ENCODE assay signal across 8 mouse cellular contexts in the genomic region with DNA sequence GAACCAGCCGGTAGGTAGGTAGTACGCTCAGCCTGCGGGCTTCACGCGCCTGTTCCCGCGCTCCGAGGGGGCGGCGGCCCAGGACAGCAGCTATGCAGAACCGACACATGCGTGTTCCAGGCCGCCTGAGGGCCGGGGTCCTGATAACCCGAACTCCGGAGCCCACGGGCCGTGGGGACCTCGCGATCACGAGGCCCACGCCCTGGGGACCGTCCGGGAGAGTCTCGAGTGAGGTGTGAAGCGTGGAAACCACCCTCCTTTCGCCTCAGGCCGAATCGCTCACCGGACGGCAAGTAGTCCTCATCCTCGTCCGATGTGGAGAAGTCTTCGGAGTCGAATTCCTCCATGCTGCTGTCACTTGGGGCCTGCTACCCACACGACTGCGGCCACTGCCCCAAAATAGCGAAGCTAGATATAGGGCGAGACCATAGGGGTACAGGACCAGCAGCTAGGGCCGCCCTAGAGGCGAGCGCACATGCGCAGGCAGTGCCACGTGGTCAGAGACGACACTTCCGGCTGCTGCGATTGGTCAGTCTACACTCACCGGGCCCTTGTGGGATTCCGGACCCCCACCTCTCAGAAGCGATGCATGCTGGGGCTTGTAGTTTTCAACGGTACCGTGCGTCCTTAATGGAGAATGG. TPM values are rescaled to one million over a fixed set of nuclear protein-coding genes. Genes with fewer than 3 reads are reported as not detected.
A peak's percentile ranks its signal among the peaks of the same experiment; 100 is the strongest.
DNase-seq lines count a peak whose midpoint lies in the region; ATAC-seq and TF ChIP-seq lines count a peak whose summit lies in the region.

A gene (minus strand): TSS at position 431 of the 641 bp plus-strand sequence.

- H3K27ac ChIP-seq in gastrocnemius, adult 2 months, result peak within 1 kb of the TSS; percentile 90
- peak within 1 kb of the TSS; percentile 48; the same call in 1 of the 2 replicates for H3K27ac ChIP-seq in hindbrain, postnatal 0 days
- H3K27ac ChIP-seq in left cerebral cortex, adult 2 months, result peak within 1 kb of the TSS; percentile 76

- H3K4me1 ChIP-seq in hindbrain, postnatal 0 days (ENCODE audit: insufficient read depth, low read length), result peaks cover 3% of the 10 kb centered on the region; the same call in 1 of the 2 replicates

- H3K27me3 ChIP-seq in hindbrain, postnatal 0 days (ENCODE audit: insufficient read depth, low read length), result no peaks in the 10 kb centered on the region

- DNase-seq in ZHBTc4 (ENCODE audit: low read depth, low spot score), result peak; percentile 98
- peak; percentile 97 for DNase-seq in gastrocnemius, adult 2 months
- DNase-seq in hindbrain, postnatal 0 days (ENCODE audit: low spot score), result peak; percentile 98
- peak; percentile 93 to 96 for DNase-seq in left cerebral cortex, adult 2 months (ENCODE audit: extremely low spot score in 1 of 2, low spot score in 2 of 2)
- peak; percentile 97 for DNase-seq in right cerebral cortex, adult 2 months (ENCODE audit: low spot score in 2 of 2)
- DNase-seq in urinary bladder, postnatal 14 days (ENCODE audit: low spot score), result peak; percentile 96

- H3K4me2 ChIP-seq in hindbrain, postnatal 0 days (ENCODE audit: low read depth, low read length), result peak within 1 kb of the TSS; percentile 96

- WGBS in hindbrain, postnatal 0 days, result under 1% methylated on average over 53 of the region's 53 CpGs

- H3K9ac ChIP-seq in hindbrain, postnatal 0 days (replicated peaks; ENCODE audit: low read length), result peak within 1 kb of the TSS; percentile 76

- intact Hi-C loops in gastrocnemius, adult 2 months (cut with DNase I), result loop anchor here (1.0 kb wide), 1 partner anchor 22 kb away; a partner anchor contains a TSS
- intact Hi-C loops in left cerebral cortex, adult 2 months (cut with DNase I), result loop anchor here (2.0 kb wide), 1 partner anchor 23 kb away; a partner anchor contains a TSS

- H3K4me3 ChIP-seq in gastrocnemius, adult 2 months, result peak within 1 kb of the TSS; percentile 94
- H3K4me3 ChIP-seq in hindbrain, postnatal 0 days (ENCODE audit: low read length), result peak within 1 kb of the TSS; percentile 92
- peak within 1 kb of the TSS; percentile 89 for H3K4me3 ChIP-seq in left cerebral cortex, adult 2 months

- peak; percentile 99 for ATAC-seq in common myeloid progenitor, adult 5-6 weeks (replicated peaks; ENCODE audit: low read depth, poor library complexity, severe bottlenecking)
- ATAC-seq in hindbrain, postnatal 0 days, result peak; percentile 100
- ATAC-seq in megakaryocyte, adult 5-6 weeks (ENCODE audit: poor library complexity, severe bottlenecking), result peak; percentile 100

- no peak for TF ChIP-seq CTCF in gastrocnemius, adult 2 months (IDR thresholded peaks at IDR 0.05)
- TF ChIP-seq CTCF in hindbrain, postnatal 0 days (IDR thresholded peaks at IDR 0.05; ENCODE audit: low read depth), result peak; percentile 58
- peak; percentile 27 for TF ChIP-seq CTCF in left cerebral cortex, adult 2 months (IDR thresholded peaks at IDR 0.05)

- H3K9me3 ChIP-seq in hindbrain, postnatal 0 days (ENCODE audit: low read length), result no peaks in the 10 kb centered on the region

- H3K36me3 ChIP-seq in hindbrain, postnatal 0 days (ENCODE audit: insufficient read depth, low read length), result no peaks in the 10 kb centered on the region

RNA-seq across cellular contexts. Expression of the gene that starts here (rescaled TPM):
- total RNA-seq in common myeloid progenitor, adult 5-6 weeks (2017), result 202 and 252 TPM in 2 replicates
- 10 to 100 TPM; 17.1 to 21.3 TPM for total RNA-seq in gastrocnemius, adult 2 months (2021)
- 24.9 and 26.5 TPM in 2 replicates for total RNA-seq in hindbrain, postnatal 0 days (2014; rRNA removed)
- 170 and 180 TPM in 2 replicates for polyA plus RNA-seq in hindbrain, postnatal 0 days (2015; fragmentation: Nextera tagmentation; extraction: Ambion mirVana)
- 10 to 100 TPM; 75.4 to 83.1 TPM for total RNA-seq in left cerebral cortex, adult 2 months (2021)
- total RNA-seq in megakaryocyte, adult 5-6 weeks (2015), result 62.8 and 71.2 TPM in 2 replicates
- 100 TPM in 2 replicates for total RNA-seq in megakaryocyte, adult 5-6 weeks (2017)

Comparison
In these comparisons a context has a peak if more than half of its experiments do, and no peak if none do; other contexts are left out.
1. Peak in every context shown above with its lines: DNase-seq, ATAC-seq, H3K4me3 ChIP-seq and H3K27ac ChIP-seq.